Mouse (Mus musculus): Measurements from ENCODE around the gene Klhl23.

- TF ChIP-seq CTCF (IDR thresholded peaks at IDR 0.05; ENCODE audit: low read depth), result no peak
- no peak for TF ChIP-seq EP300 (IDR thresholded peaks at IDR 0.05; ENCODE audit: low read depth)
Measured at GRCm38 (mm10) chr2:69821711-69822110, at the start of gene Klhl23.
